Mouse (Mus musculus) myocyte (in vitro differentiated cells): ENCODE results near the gene Ube2o. TPM values are rescaled to one million over a fixed set of nuclear protein-coding genes. Genes with fewer than 3 reads are reported as not detected.

Experiments used
- H3K27me3 ChIP-seq: one replicate; pipeline ENCODE4 v1.6.1; 2011; ENCODE audit not compliant: control insufficient read depth, insufficient read depth, insufficient read length
- H3K36me3 ChIP-seq: one replicate; pipeline ENCODE4 v1.6.1; 2011; ENCODE audit not compliant: control insufficient read depth, insufficient read depth
- H3K4me2 ChIP-seq: one replicate; pipeline ENCODE4 v1.6.1; 2011; ENCODE audit warnings: low read depth, control low read depth
- H3K4me3 ChIP-seq: one replicate; pipeline ENCODE4 v1.5.1; 2011; ENCODE audit warnings: mild to moderate bottlenecking, control low read depth, moderate library complexity
- H3K79me2 ChIP-seq: one replicate; pipeline ENCODE4 v1.6.1; 2011; ENCODE audit not compliant: control insufficient read depth, insufficient read depth
- H3ac ChIP-seq: one replicate; pipeline ENCODE4 v1.6.1; 2011; ENCODE audit not compliant: control insufficient read depth, insufficient read length
- CEBPB ChIP-seq: IDR thresholded peaks from 2 replicates; pipeline ENCODE4 v1.6.1; 2011; ENCODE audit warnings: mild to moderate bottlenecking, moderate library complexity; ENCODE audit not compliant: poor library complexity, insufficient read depth, severe bottlenecking
- E2F4 ChIP-seq: IDR thresholded peaks from one replicate; pipeline ENCODE4 v1.6.1; 2011; ENCODE audit warnings: mild to moderate bottlenecking, control low read depth, moderate library complexity; ENCODE audit not compliant: insufficient read depth
- MAX ChIP-seq: IDR thresholded peaks from one replicate; pipeline ENCODE4 v1.6.1; 2011; ENCODE audit warnings: low read depth, mild to moderate bottlenecking, control low read depth
- MYOD1 ChIP-seq, 3 experiments: IDR thresholded peaks; one replicate each; pipeline ENCODE4 v1.6.1; 2011; ENCODE audit warnings: control low read depth in 2 of 3, low read depth in 2 of 3, mild to moderate bottlenecking in 2 of 3, moderate library complexity in 1 of 3; ENCODE audit not compliant: insufficient read length in 2 of 3, control insufficient read depth in 1 of 3
- MYOG ChIP-seq, 3 experiments: IDR thresholded peaks; one replicate each; pipeline ENCODE4 v1.6.1; 2011; ENCODE audit warnings: control low read depth in 2 of 3, low read depth in 2 of 3, mild to moderate bottlenecking in 2 of 3; ENCODE audit not compliant: insufficient read length in 2 of 3, control insufficient read depth in 1 of 3, insufficient read depth in 1 of 3
- POLR2A ChIP-seq: IDR thresholded peaks from one replicate; pipeline ENCODE4 v1.6.1; 2011; ENCODE audit warnings: low read depth, mild to moderate bottlenecking, control low read depth, moderate library complexity; ENCODE audit not compliant: insufficient read length
- POLR2AphosphoS2 ChIP-seq: IDR thresholded peaks from one replicate; pipeline ENCODE4 v1.6.1; 2011; ENCODE audit warnings: low read depth, control low read depth; ENCODE audit not compliant: insufficient read length
- REST ChIP-seq: IDR thresholded peaks from one replicate; pipeline ENCODE4 v1.6.1; 2011; ENCODE audit warnings: mild to moderate bottlenecking, control low read depth, moderate library complexity; ENCODE audit not compliant: insufficient read depth, insufficient read length
- SRF ChIP-seq: IDR thresholded peaks from one replicate; pipeline ENCODE4 v1.6.1; 2011; ENCODE audit warnings: low read depth; ENCODE audit not compliant: control insufficient read depth, insufficient read length
- TCF12 ChIP-seq: IDR thresholded peaks from one replicate; pipeline ENCODE4 v1.6.1; 2011; ENCODE audit warnings: mild to moderate bottlenecking, control low read depth; ENCODE audit not compliant: poor library complexity, insufficient read depth, severe bottlenecking
- TCF3 ChIP-seq: IDR thresholded peaks from one replicate; pipeline ENCODE4 v1.6.1; 2011; ENCODE audit warnings: low read depth, control low read depth; ENCODE audit not compliant: insufficient read length
- USF1 ChIP-seq: IDR thresholded peaks from one replicate; pipeline ENCODE4 v1.6.1; 2011; ENCODE audit warnings: low read depth, mild to moderate bottlenecking, control low read depth, moderate library complexity
- polyA plus RNA-seq: library from polyadenylated mRNA; unstranded; fragments of >200 nt; fragmentation: generic; extraction: Trizol; gene quantifications from one replicate; pipeline ENCODE4 v1.2.1, GENCODE M21; 2012; ENCODE audit warnings: missing spikeins

Gene Ube2o
- polyA plus RNA-seq, 1 experiment, result 27.1 TPM

DNA sequence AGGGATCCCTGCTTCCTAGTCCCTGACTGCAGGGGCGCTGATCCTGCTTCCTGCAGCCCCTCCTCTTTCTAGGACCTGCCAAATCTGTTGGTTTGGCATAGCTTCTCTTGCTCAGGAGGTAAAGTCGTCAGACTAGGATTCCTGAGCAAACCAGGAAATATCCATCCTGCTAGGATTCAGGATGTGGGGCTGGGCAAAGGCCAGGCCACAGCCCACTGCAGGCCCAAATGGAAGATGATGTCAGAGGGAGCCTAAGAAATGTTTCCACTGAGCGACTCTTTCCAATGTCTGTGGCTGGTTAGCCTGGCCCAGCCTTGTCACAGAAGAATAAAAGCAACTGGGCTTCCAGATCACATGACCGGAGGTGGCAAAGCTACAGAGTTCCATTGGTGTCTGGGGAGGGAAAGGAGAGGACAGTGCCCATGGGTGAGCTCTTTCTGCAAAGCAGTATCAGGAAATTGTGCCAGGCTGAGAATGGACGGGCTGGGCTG lies 57.5 kb downstream of the Ube2o start:
- no peaks in the 10 kb centered on the region for H3K79me2 ChIP-seq
- H3K4me3 ChIP-seq, result no peak overlapping the region
- no peaks in the 10 kb centered on the region for H3K27me3 ChIP-seq
- H3K36me3 ChIP-seq, result no peaks in the 10 kb centered on the region
- H3ac ChIP-seq, result no peak overlapping the region
- TF ChIP-seq MYOD1 (IDR thresholded peaks at IDR 0.05; ENCODE audit: control insufficient read depth in 1 of 3, insufficient read length in 2 of 3, low read depth in 2 of 3) (no peak), USF1 (peak; percentile 93), POLR2AphosphoS2 (no peak), TCF12 (no peak), POLR2A (peak; percentile 26), TCF3 (no peak), SRF (no peak), CEBPB (0 out of 2 replicates have a peak, but pooled peaks have one; percentile 1), E2F4 (no peak), MAX (no peak), REST (no peak), MYOG (IDR thresholded peaks at IDR 0.05; ENCODE audit: control insufficient read depth in 1 of 3, insufficient read depth in 1 of 3, insufficient read length in 2 of 3, low read depth in 2 of 3) (peak in 1 of 3 experiments; percentile 14)
- peak overlapping the region; percentile 72 for H3K4me2 ChIP-seq

DNA sequence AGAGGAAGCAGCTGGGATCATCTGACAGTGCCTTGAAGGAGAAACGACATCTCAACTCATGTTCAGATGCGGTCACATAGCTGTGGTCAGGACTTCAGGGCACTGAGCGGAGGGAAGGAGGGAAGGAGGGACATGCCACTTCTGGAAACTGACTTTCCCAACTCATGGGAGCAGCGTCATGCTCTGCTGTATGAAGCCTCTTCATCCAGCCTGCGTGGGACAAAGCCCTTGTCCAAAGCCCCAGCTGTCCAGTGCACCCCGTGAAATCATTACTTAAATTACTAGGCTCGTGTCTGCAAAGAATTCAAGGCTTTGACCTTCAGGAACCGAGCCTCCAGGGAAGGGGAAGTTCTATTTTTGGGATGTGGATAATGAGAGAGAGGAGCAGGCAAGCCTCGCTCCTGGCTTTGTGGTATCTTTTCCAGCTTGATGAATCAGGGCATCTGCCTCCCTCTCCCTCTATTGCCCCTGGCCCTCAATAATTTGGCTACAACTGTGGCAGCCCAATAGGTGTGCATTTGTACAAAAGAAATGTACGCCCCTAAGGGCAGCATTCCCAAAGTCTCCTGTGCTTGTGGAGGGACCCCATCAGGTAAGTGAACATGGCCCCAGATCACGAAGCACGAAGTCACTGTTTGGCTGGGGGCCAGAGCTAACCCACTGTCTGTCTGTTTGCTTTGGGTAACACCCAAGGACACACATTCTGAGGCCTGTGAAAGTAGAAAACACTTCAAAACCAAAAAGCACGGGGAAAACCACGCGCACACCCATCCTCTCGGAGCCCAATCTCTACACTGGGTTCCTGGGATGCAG lies 58.2 kb downstream of the Ube2o start:
- Histone ChIP-seq H3K4me2 (peak overlapping the region; percentile 72), H3ac (no peak overlapping the region), H3K27me3 (no peaks in the 10 kb centered on the region), H3K4me3 (no peak overlapping the region), H3K79me2 (no peaks in the 10 kb centered on the region), H3K36me3 (no peaks in the 10 kb centered on the region)
- no peak for TF ChIP-seq E2F4
- TF ChIP-seq CEBPB, result no peak
- no peak for TF ChIP-seq SRF
- no peak for TF ChIP-seq USF1
- TF ChIP-seq MYOD1 (IDR thresholded peaks at IDR 0.05; ENCODE audit: control insufficient read depth in 1 of 3, insufficient read length in 2 of 3, low read depth in 2 of 3), result peak; percentile 65 to 79 (median 68)
- no peak for TF ChIP-seq MAX
- TF ChIP-seq REST, result no peak
- TF ChIP-seq TCF3, result no peak
- TF ChIP-seq MYOG (IDR thresholded peaks at IDR 0.05; ENCODE audit: control insufficient read depth in 1 of 3, insufficient read depth in 1 of 3, insufficient read length in 2 of 3, low read depth in 2 of 3), result peak; percentile 23 to 94 (median 81)
- TF ChIP-seq TCF12, result peak; percentile 52
- peak; percentile 13 for TF ChIP-seq POLR2A
- TF ChIP-seq POLR2AphosphoS2, result no peak

DNA sequence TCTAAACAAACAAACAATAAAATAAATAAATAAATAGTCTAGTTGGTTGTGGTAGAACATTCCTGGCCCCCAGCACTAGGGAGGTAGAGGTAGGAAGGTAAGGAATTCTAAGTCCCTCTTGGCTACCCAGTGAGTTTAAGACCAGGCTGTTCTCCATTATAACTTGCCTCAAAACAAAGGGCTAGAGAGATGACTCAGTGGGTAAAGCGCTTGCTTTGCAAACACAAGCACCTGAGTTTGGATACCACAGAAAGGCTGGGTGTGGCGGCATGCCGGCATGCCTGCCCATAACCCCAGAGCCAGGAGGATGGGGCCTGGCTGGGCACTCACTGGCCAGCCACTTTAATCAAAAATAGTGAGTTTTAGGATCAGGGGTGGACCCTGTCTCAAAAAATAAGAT lies 59.2 kb downstream of the Ube2o start:
- H3K4me2 ChIP-seq, result peak overlapping the region; percentile 72
- no peak overlapping the region for H3ac ChIP-seq
- no peaks in the 10 kb centered on the region for H3K36me3 ChIP-seq
- no peaks in the 10 kb centered on the region for H3K27me3 ChIP-seq
- TF ChIP-seq POLR2AphosphoS2 (no peak), MYOG (IDR thresholded peaks at IDR 0.05; ENCODE audit: control insufficient read depth in 1 of 3, insufficient read depth in 1 of 3, insufficient read length in 2 of 3, low read depth in 2 of 3) (peak in 1 of 3 experiments; percentile 69), USF1 (no peak), MYOD1 (IDR thresholded peaks at IDR 0.05; ENCODE audit: control insufficient read depth in 1 of 3, insufficient read length in 2 of 3, low read depth in 2 of 3) (no peak), CEBPB (no peak)
- H3K79me2 ChIP-seq, result no peaks in the 10 kb centered on the region
- no peak overlapping the region for H3K4me3 ChIP-seq

DNA sequence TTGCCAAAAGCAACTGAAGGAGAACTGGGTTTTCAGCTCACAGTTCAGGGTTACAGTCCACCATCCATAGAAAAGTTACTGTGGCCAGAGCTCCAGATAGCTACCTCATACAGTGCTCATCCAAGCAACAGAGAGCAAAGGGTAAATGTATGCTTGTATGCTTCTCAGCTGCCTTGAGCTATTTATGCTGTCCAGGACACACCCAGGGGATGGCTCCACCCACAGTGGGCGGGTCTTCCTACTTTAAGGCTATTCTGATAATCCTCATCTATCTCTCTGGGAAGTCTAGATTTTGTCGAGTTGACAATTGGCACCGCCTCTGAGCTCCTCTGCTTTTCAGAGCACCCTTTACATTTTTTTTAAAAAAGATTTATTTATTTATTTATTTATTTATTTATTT lies 60.1 kb downstream of the Ube2o start:
- Histone ChIP-seq H3K79me2 (no peaks in the 10 kb centered on the region), H3K27me3 (no peaks in the 10 kb centered on the region), H3K36me3 (no peaks in the 10 kb centered on the region), H3K4me3 (no peak overlapping the region), H3K4me2 (no peak overlapping the region), H3ac (no peak overlapping the region)
- TF ChIP-seq MYOD1 (IDR thresholded peaks at IDR 0.05; ENCODE audit: control insufficient read depth in 1 of 3, insufficient read length in 2 of 3, low read depth in 2 of 3), result no peak
- TF ChIP-seq MYOG (IDR thresholded peaks at IDR 0.05; ENCODE audit: control insufficient read depth in 1 of 3, insufficient read depth in 1 of 3, insufficient read length in 2 of 3, low read depth in 2 of 3), result no peak
- TF ChIP-seq MAX, result no peak
- no peak for TF ChIP-seq REST
- no peak for TF ChIP-seq POLR2AphosphoS2
- no peak for TF ChIP-seq TCF3
- TF ChIP-seq POLR2A, result no peak
- TF ChIP-seq TCF12, result no peak
- no peak for TF ChIP-seq SRF
- no peak for TF ChIP-seq CEBPB
- TF ChIP-seq USF1, result no peak
- TF ChIP-seq E2F4, result no peak
